12 mouse cellular contexts compared by ENCODE assay signal in genomic region chr13:91162452-91162851, GRCm38 (mm10).
DNase-seq lines count a peak whose midpoint lies in the region; ATAC-seq and TF ChIP-seq lines count a peak whose summit lies in the region.
"Had no signal": no experiment of that assay in that cellular context is flagged by ENCODE, and none has a peak within 500 bp of the region (broad histone marks: within the 10 kb centered on the region; RNA-seq: fewer than 3 reads in every experiment).

No protein-coding gene starts in this region.

- H3K4me3 ChIP-seq in forebrain, embryonic 13.5 days = no peak overlapping the region
- H3K4me3 ChIP-seq in forebrain, embryonic 16.5 days (replicated peaks; ENCODE audit: low read length) = no peak overlapping the region
- no peak overlapping the region for H3K4me3 ChIP-seq in lung, adult 2 months (replicated peaks; ENCODE audit: extremely low read depth, low read depth, low read length)
- H3K4me3 ChIP-seq: limb, embryonic 15.5 days had no signal

- TF ChIP-seq CTCF in lung, adult 2 months (IDR thresholded peaks at IDR 0.05; ENCODE audit: insufficient read depth, low read length) = no peak

- no peaks in the 10 kb centered on the region for H3K9me3 ChIP-seq in forebrain, embryonic 13.5 days (replicated peaks)
- H3K9me3 ChIP-seq in forebrain, embryonic 16.5 days (ENCODE audit: control insufficient read depth, low read length) = no peaks in the 10 kb centered on the region
- H3K9me3 ChIP-seq: limb, embryonic 15.5 days had no signal

- no peaks in the 10 kb centered on the region for H3K27me3 ChIP-seq in forebrain, embryonic 13.5 days
- no peaks in the 10 kb centered on the region for H3K27me3 ChIP-seq in forebrain, embryonic 16.5 days (replicated peaks; ENCODE audit: control insufficient read depth, insufficient read depth, low read length)
- H3K27me3 ChIP-seq: limb, embryonic 15.5 days had no signal

- DNase-seq in lung, adult 18-20 months = peak; percentile 13 to 36
- no peak for DNase-seq in lung, adult 2 months
- DNase-seq in cerebellum, postnatal 25 days = peak; percentile 41 to 57
- DNase-seq in lung, postnatal 36 days = peak; percentile 33
- no peak for DNase-seq in spleen, adult 12 weeks (ENCODE audit: low spot score)
- no peak for DNase-seq in thymus, postnatal 10 days (ENCODE audit: low spot score in 2 of 2)
- DNase-seq: embryo, embryonic 11 days; thymus, adult 18-20 months had no signal

- WGBS in forebrain, embryonic 13.5 days = 22% methylated on average over 5 of the region's 5 CpGs
- WGBS in forebrain, embryonic 16.5 days = 15% methylated on average over 5 of the region's 5 CpGs
- WGBS in lung, adult 2 months = 26% methylated on average over 5 of the region's 5 CpGs

- H3K4me1 ChIP-seq in forebrain, embryonic 13.5 days = peaks cover 7% of the 10 kb centered on the region
- H3K4me1 ChIP-seq in forebrain, embryonic 16.5 days (replicated peaks; ENCODE audit: control insufficient read depth, insufficient read depth, low read length) = 0 out of 2 replicates have a peak, but pooled peaks cover 3% of the 10 kb centered on the region
- peaks cover 3% of the 10 kb centered on the region for H3K4me1 ChIP-seq in lung, adult 2 months (ENCODE audit: control insufficient read depth, insufficient read depth, low read length)

- H3K27ac ChIP-seq in forebrain, embryonic 13.5 days = no peak overlapping the region
- H3K27ac ChIP-seq in forebrain, embryonic 16.5 days (ENCODE audit: low read length) = no peak overlapping the region
- H3K27ac ChIP-seq: limb, embryonic 15.5 days had no signal

- TF ChIP-seq POLR2A in lung, adult 2 months (IDR thresholded peaks at IDR 0.05; ENCODE audit: borderline replicate concordance, extremely low read depth, low read depth, low read length) = no peak

- ATAC-seq in forebrain, embryonic 13.5 days = peak; percentile 30; the same call in 1 of the 2 replicates
- ATAC-seq in forebrain, embryonic 16.5 days = no peak; the same call in 1 of the 2 replicates
- ATAC-seq: inflammation-experienced regulatory T-cells, adult 6 months had no signal

- no peak overlapping the region for H3K9ac ChIP-seq in forebrain, embryonic 13.5 days
- no peak overlapping the region for H3K9ac ChIP-seq in forebrain, embryonic 16.5 days (replicated peaks; ENCODE audit: low read depth, low read length)
- H3K9ac ChIP-seq: limb, embryonic 15.5 days had no signal

- H3K4me2 ChIP-seq in forebrain, embryonic 13.5 days = no peak overlapping the region
- H3K4me2 ChIP-seq in forebrain, embryonic 16.5 days (ENCODE audit: low read length) = no peak overlapping the region
- H3K4me2 ChIP-seq: limb, embryonic 15.5 days had no signal

- no peaks in the 10 kb centered on the region for H3K36me3 ChIP-seq in forebrain, embryonic 13.5 days (ENCODE audit: poor library complexity, severe bottlenecking)
- H3K36me3 ChIP-seq in forebrain, embryonic 16.5 days (ENCODE audit: control insufficient read depth, insufficient read depth) = no peaks in the 10 kb centered on the region
- H3K36me3 ChIP-seq: limb, embryonic 15.5 days had no signal

Comparison
In these comparisons a context has a peak if more than half of its experiments do, and no peak if none do; other contexts are left out.
1. DNase-seq: peak in lung, adult 18-20 months (2 of 2), cerebellum, postnatal 25 days (2 of 2) and lung, postnatal 36 days (single experiment); none in lung, adult 2 months (single experiment), spleen, adult 12 weeks (single experiment) and thymus, postnatal 10 days (0 of 2).